Mouse (Mus musculus): ENCODE measurements around the gene Schip1.

Gene Schip1

GRCm38 (mm10) chr3:68269251-68269650 lies 204.6 kb downstream of the Schip1 start:
- no peak for DNase-seq (ENCODE audit: low read depth in 1 of 2, low spot score in 2 of 2)

GRCm38 (mm10) chr3:68270246-68270645 lies 205.6 kb downstream of the Schip1 start:
- DNase-seq (ENCODE audit: low read depth in 1 of 2, low spot score in 2 of 2) = no peak

GRCm38 (mm10) chr3:68271457-68271856 lies 206.9 kb downstream of the Schip1 start:
- no peak for DNase-seq (ENCODE audit: low read depth in 1 of 2, low spot score in 2 of 2)

- DNase-seq (ENCODE audit: low read depth in 1 of 2, low spot score in 2 of 2) = no peak
Observed at GRCm38 (mm10) chr3:68271881-68272280, 207.3 kb downstream of the Schip1 start.

GRCm38 (mm10) chr3:68282844-68283594 lies 218.4 kb downstream of the Schip1 start:
- no peak for DNase-seq (ENCODE audit: low read depth in 1 of 2, low spot score in 2 of 2)

GRCm38 (mm10) chr3:68283595-68283991 lies 219.0 kb downstream of the Schip1 start:
- no peak for DNase-seq (ENCODE audit: low read depth in 1 of 2, low spot score in 2 of 2)

GRCm38 (mm10) chr3:68284500-68284899 lies 219.9 kb downstream of the Schip1 start:
- DNase-seq (ENCODE audit: low read depth in 1 of 2, low spot score in 2 of 2) = no peak

GRCm38 (mm10) chr3:68296752-68297151 lies 232.2 kb downstream of the Schip1 start:
- no peak for DNase-seq (ENCODE audit: low read depth in 1 of 2, low spot score in 2 of 2)

GRCm38 (mm10) chr3:68305647-68306046 lies 241.0 kb downstream of the Schip1 start:
- DNase-seq (ENCODE audit: low read depth in 1 of 2, low spot score in 2 of 2) = no peak

GRCm38 (mm10) chr3:68306726-68307125 lies 242.1 kb downstream of the Schip1 start:
- DNase-seq (ENCODE audit: low read depth in 1 of 2, low spot score in 2 of 2) = no peak

- no peak for DNase-seq (ENCODE audit: low read depth in 1 of 2, low spot score in 2 of 2)
Observed at GRCm38 (mm10) chr3:68325575-68325974, 261.0 kb downstream of the Schip1 start.

- DNase-seq (ENCODE audit: low read depth in 1 of 2, low spot score in 2 of 2) = no peak
Observed at GRCm38 (mm10) chr3:68332515-68332914, 267.9 kb downstream of the Schip1 start.

- no peak for DNase-seq (ENCODE audit: low read depth in 1 of 2, low spot score in 2 of 2)
Observed at GRCm38 (mm10) chr3:68335501-68335900, 270.9 kb downstream of the Schip1 start.

GRCm38 (mm10) chr3:68350624-68351023 lies 286.0 kb downstream of the Schip1 start:
- no peak for DNase-seq (ENCODE audit: low read depth in 1 of 2, low spot score in 2 of 2)

- DNase-seq (ENCODE audit: low read depth in 1 of 2, low spot score in 2 of 2) = no peak
Observed at GRCm38 (mm10) chr3:68351461-68351860, 286.9 kb downstream of the Schip1 start.

GRCm38 (mm10) chr3:68352961-68353360 lies 288.4 kb downstream of the Schip1 start:
- DNase-seq (ENCODE audit: low read depth in 1 of 2, low spot score in 2 of 2) = no peak

- no peak for DNase-seq (ENCODE audit: low read depth in 1 of 2, low spot score in 2 of 2)
Observed at GRCm38 (mm10) chr3:68353492-68353891, 288.9 kb downstream of the Schip1 start.

- no peak for DNase-seq (ENCODE audit: low read depth in 1 of 2, low spot score in 2 of 2)
Observed at GRCm38 (mm10) chr3:68356516-68356915, 291.9 kb downstream of the Schip1 start.

- no peak for DNase-seq (ENCODE audit: low read depth in 1 of 2, low spot score in 2 of 2)
Observed at GRCm38 (mm10) chr3:68368029-68368428, 303.4 kb downstream of the Schip1 start.

GRCm38 (mm10) chr3:68372925-68373324 lies 308.3 kb downstream of the Schip1 start:
- no peak for DNase-seq (ENCODE audit: low read depth in 1 of 2, low spot score in 2 of 2)

GRCm38 (mm10) chr3:68375100-68375508 lies 310.5 kb downstream of the Schip1 start:
- no peak for DNase-seq (ENCODE audit: low read depth in 1 of 2, low spot score in 2 of 2)

- no peak for DNase-seq (ENCODE audit: low read depth in 1 of 2, low spot score in 2 of 2)
Observed at GRCm38 (mm10) chr3:68377452-68378198, 313.0 kb downstream of the Schip1 start.
